Mouse (Mus musculus) spleen, adult 2 months (tissue): ENCODE measurements around the gene Jade2. TPM values are rescaled to one million over a fixed set of nuclear protein-coding genes. Genes with fewer than 3 reads are reported as not detected.
A peak's percentile ranks its signal among the peaks of the same experiment; 100 is the strongest.

Experiments used
- DNase-seq, 2 experiments: peaks; one replicate each; pipeline versions ENCODE4 v3.0.0 to v3.0.0-alpha.2; 2012 to 2021; ENCODE audit warnings: low spot score in 2 of 2, low read depth in 1 of 2
- H3K27ac ChIP-seq: fragments of 200-500 bp; 2 replicates; pipeline ENCODE4 v1.5.1; 2012; ENCODE audit warnings: low read length, inconsistent platforms; ENCODE audit not compliant: insufficient read depth
- H3K27me3 ChIP-seq: fragments of 200-500 bp; 2 replicates; pipeline ENCODE4 v1.6.1; 2012; ENCODE audit warnings: mild to moderate bottlenecking, moderate library complexity, low read length, inconsistent platforms; ENCODE audit not compliant: control insufficient read depth, insufficient read depth
- H3K36me3 ChIP-seq: fragments of 200-500 bp; 2 replicates; pipeline ENCODE4 v1.6.1; 2012; ENCODE audit warnings: mild to moderate bottlenecking, low read length, inconsistent platforms; ENCODE audit not compliant: control insufficient read depth, insufficient read depth
- H3K4me1 ChIP-seq: fragments of 200-500 bp; 2 replicates; pipeline ENCODE4 v1.6.1; 2011; ENCODE audit warnings: inconsistent platforms; ENCODE audit not compliant: control insufficient read depth, insufficient read depth, insufficient read length
- H3K4me3 ChIP-seq: fragments of 200-500 bp; 2 replicates; pipeline ENCODE4 v1.5.1; 2011; ENCODE audit warnings: mild to moderate bottlenecking, inconsistent platforms; ENCODE audit not compliant: insufficient read depth, insufficient read length; ENCODE audit errors: extremely low read depth
- CTCF ChIP-seq: fragments of 200-500 bp; IDR thresholded peaks from 2 replicates; pipeline ENCODE4 v1.5.1; 2011; ENCODE audit warnings: mild to moderate bottlenecking, inconsistent platforms; ENCODE audit not compliant: insufficient read depth, insufficient read length, insufficient replicate concordance; ENCODE audit errors: extremely low read depth
- POLR2A ChIP-seq: fragments of 200-500 bp; IDR thresholded peaks from 2 replicates; pipeline ENCODE4 v1.6.1; 2011; ENCODE audit warnings: low read depth, low read length, inconsistent platforms
- WGBS: fragments of 180-500 bp; shearing (Covaris S2); methylation state at CpG from one replicate; pipeline ENCODE4 v1.1.7; 2018; 5-methylcytosine and 5-hydroxymethylcytosine counted together
- polyA plus RNA-seq: library from polyadenylated mRNA; depleted of rRNA; stranded (reverse); fragments of >200 nt; gene quantifications from 2 replicates; pipeline ENCODE4 v1.2.3, GENCODE M21; 2012

Gene Jade2
- polyA plus RNA-seq, 1 experiment = 24.8 TPM

DNA sequence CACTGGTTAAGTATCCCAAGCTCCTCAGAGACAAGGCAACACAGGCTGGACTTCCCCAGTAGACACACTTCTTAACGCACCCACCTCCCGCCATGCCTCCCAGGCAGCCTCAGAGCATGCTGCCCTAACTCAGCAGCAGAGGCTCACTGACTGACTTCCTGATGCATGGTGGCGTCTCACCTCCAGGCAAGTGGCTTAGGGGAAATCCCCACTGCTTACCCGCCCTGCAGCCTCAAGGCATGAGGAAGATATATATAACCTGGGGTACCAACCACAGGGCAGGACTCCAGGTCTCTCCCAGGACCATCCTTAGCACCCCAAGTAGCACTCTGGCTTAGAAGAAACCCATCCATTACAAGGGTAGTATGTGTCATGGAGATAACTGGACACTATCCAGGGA lies 14.3 kb downstream of the Jade2 start:
- no peak for TF ChIP-seq CTCF
- TF ChIP-seq POLR2A = no peak
- H3K27me3 ChIP-seq = no peaks in the 10 kb centered on the region
- peaks cover 18% of the 10 kb centered on the region for H3K36me3 ChIP-seq
- no peak overlapping the region for H3K27ac ChIP-seq
- WGBS = 26% methylated on average over 4 of the region's 4 CpGs
- no peak overlapping the region for H3K4me3 ChIP-seq
- H3K4me1 ChIP-seq = peaks cover 18% of the 10 kb centered on the region; the same call in 1 of the 2 replicates
- DNase-seq = peak; percentile 8 to 52

DNA sequence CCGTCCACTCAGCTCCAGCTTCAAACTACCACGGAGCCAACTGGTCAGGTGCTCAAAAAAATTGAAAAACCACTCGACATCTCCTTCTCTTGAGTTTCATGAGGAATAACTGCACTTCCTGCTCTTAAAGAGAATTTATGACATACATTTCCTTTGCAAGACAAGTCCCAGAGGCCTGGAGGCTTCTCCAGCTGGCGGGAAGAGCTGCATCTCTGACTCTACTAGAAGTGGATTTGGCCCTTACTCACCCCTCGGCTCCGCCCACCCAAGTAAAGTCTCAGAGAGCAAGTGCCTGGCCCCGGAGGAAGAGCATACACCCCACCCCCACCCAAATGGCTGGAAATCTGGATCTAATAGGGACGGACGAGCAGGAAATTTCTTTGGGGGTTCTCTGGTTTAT lies 16.3 kb downstream of the Jade2 start:
- WGBS = 80% methylated on average over 9 of the region's 9 CpGs
- Histone ChIP-seq H3K36me3 (peaks cover 15% of the 10 kb centered on the region), H3K27ac (0 out of 2 replicates have a peak overlapping the region, but pooled peaks have one; percentile 25), H3K4me3 (no peak overlapping the region), H3K4me1 (peaks cover 18% of the 10 kb centered on the region; the same call in 1 of the 2 replicates), H3K27me3 (no peaks in the 10 kb centered on the region)
- DNase-seq = no peak
- no peak for TF ChIP-seq POLR2A
- no peak for TF ChIP-seq CTCF

GRCm38 (mm10) chr11:51840657-51841056 lies 16.8 kb downstream of the Jade2 start:
- peaks cover 13% of the 10 kb centered on the region for H3K36me3 ChIP-seq
- 0 out of 2 replicates have a peak overlapping the region, but pooled peaks have one; percentile 25 for H3K27ac ChIP-seq
- TF ChIP-seq CTCF (no peak), POLR2A (no peak)
- H3K4me3 ChIP-seq = no peak overlapping the region
- H3K27me3 ChIP-seq = no peaks in the 10 kb centered on the region
- 74% methylated on average over 9 of the region's 9 CpGs for WGBS
- peaks cover 18% of the 10 kb centered on the region; the same call in 1 of the 2 replicates for H3K4me1 ChIP-seq
- no peak for DNase-seq

- TF ChIP-seq CTCF = no peak
- no peak for TF ChIP-seq POLR2A
- peaks cover 16% of the 10 kb centered on the region; the same call in 1 of the 2 replicates for H3K4me1 ChIP-seq
- H3K36me3 ChIP-seq = peaks cover 15% of the 10 kb centered on the region
- H3K27me3 ChIP-seq = no peaks in the 10 kb centered on the region
- DNase-seq = no peak
- 91% methylated on average over 11 of the region's 11 CpGs for WGBS
- no peak overlapping the region for H3K4me3 ChIP-seq
- H3K27ac ChIP-seq = no peak overlapping the region
Observed at GRCm38 (mm10) chr11:51839973-51840372, 17.5 kb downstream of the Jade2 start.

- TF ChIP-seq POLR2A (no peak), CTCF (no peak)
- H3K4me1 ChIP-seq = peaks cover 9% of the 10 kb centered on the region; the same call in 1 of the 2 replicates
- H3K27me3 ChIP-seq = no peaks in the 10 kb centered on the region
- H3K27ac ChIP-seq = no peak overlapping the region
- no peak overlapping the region for H3K4me3 ChIP-seq
- peaks cover 14% of the 10 kb centered on the region for H3K36me3 ChIP-seq
- WGBS = 85% methylated on average over 2 of the region's 2 CpGs
- no peak for DNase-seq
Observed at GRCm38 (mm10) chr11:51839106-51839505, 18.3 kb downstream of the Jade2 start.

- no peak overlapping the region for H3K27ac ChIP-seq
Observed at GRCm38 (mm10) chr11:51837164-51838153, 20.0 kb downstream of the Jade2 start.

DNA sequence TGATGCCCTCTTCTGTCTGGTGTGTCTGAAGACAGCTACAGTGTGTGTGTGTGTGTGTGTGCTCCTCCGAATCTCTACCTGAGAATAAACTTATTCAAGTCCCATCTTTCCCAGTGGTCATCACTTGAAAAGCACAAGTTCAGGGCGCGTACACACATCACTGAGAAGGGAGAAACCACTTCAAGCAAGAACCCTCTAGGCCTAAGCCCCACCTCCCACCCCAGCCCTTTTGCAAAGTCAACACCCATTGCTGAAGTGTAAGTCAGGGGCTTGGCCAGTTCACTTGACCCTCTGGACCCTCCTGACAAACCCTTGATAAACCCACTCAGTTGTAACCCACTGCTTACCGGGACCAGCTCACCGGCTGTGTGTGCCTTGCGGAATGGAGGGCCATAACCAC lies 20.9 kb downstream of the Jade2 start:
- Histone ChIP-seq H3K27ac (no peak overlapping the region), H3K4me3 (no peak overlapping the region), H3K4me1 (peaks cover 5% of the 10 kb centered on the region; the same call in 1 of the 2 replicates), H3K36me3 (peaks cover 13% of the 10 kb centered on the region), H3K27me3 (no peaks in the 10 kb centered on the region)
- 94% methylated on average over 6 of the region's 6 CpGs for WGBS
- DNase-seq = no peak
- TF ChIP-seq CTCF = no peak
- no peak for TF ChIP-seq POLR2A

More at GRCm38 (mm10) chr11:51837164-51838153, 20.0 kb downstream of the Jade2 start:
- no peak for DNase-seq
- Histone ChIP-seq H3K27me3 (no peaks in the 10 kb centered on the region), H3K4me1 (peaks cover 5% of the 10 kb centered on the region; the same call in 1 of the 2 replicates), H3K36me3 (peaks cover 16% of the 10 kb centered on the region), H3K4me3 (no peak overlapping the region)
- TF ChIP-seq POLR2A (no peak), CTCF (no peak)
- 82% methylated on average over 8 of the region's 8 CpGs for WGBS
